Mouse (Mus musculus): ENCODE measurements around the gene Plac1. TPM values are rescaled to one million over a fixed set of nuclear protein-coding genes. Genes with fewer than 3 reads are reported as not detected.

The Plac1 gene
- polyA plus RNA-seq, 1 experiment from 2014 or later, result 7.5 TPM

- WGBS, result 18% methylated on average over 40 of the region's 42 CpGs
- peaks cover 6% of the 10 kb centered on the region; the same call in 1 of the 2 replicates for H3K4me1 ChIP-seq
- ATAC-seq (ENCODE audit: insufficient read depth, low FRiP score, low read depth), result peak; percentile 86
- no peaks in the 10 kb centered on the region for H3K27me3 ChIP-seq (replicated peaks)
- peak overlapping the region; percentile 89 for H3K27ac ChIP-seq
- peak overlapping the region; percentile 57 for H3K4me3 ChIP-seq (replicated peaks)
- H3K4me2 ChIP-seq, result peak overlapping the region; percentile 57
- peak overlapping the region; percentile 45; the same call in 1 of the 2 replicates for H3K9ac ChIP-seq
- H3K9me3 ChIP-seq, result no peaks in the 10 kb centered on the region
- no peaks in the 10 kb centered on the region for H3K36me3 ChIP-seq
Measured at GRCm38 (mm10) chrX:53057054-53057759, 182.7 kb downstream of the Plac1 start.

- Histone ChIP-seq H3K27ac (peak overlapping the region; percentile 89), H3K4me1 (peaks cover 6% of the 10 kb centered on the region; the same call in 1 of the 2 replicates), H3K27me3 (replicated peaks) (no peaks in the 10 kb centered on the region), H3K4me2 (peak overlapping the region; percentile 57), H3K36me3 (no peaks in the 10 kb centered on the region), H3K9me3 (no peaks in the 10 kb centered on the region), H3K9ac (peak overlapping the region; percentile 45; the same call in 1 of the 2 replicates), H3K4me3 (replicated peaks) (peak overlapping the region; percentile 57)
- no peak for ATAC-seq (ENCODE audit: insufficient read depth, low FRiP score, low read depth)
- 22% methylated on average over 30 of the region's 33 CpGs for WGBS
Measured at GRCm38 (mm10) chrX:53056627-53057026, 183.3 kb downstream of the Plac1 start.

- WGBS, result 21% methylated on average over 9 of the region's 9 CpGs
Measured at GRCm38 (mm10) chrX:53055771-53056170, 184.1 kb downstream of the Plac1 start.

GRCm38 (mm10) chrX:53053885-53054284 is 186.0 kb downstream of the Plac1 start:
- Histone ChIP-seq H3K4me3 (replicated peaks) (peak overlapping the region; percentile 23), H3K27me3 (replicated peaks) (no peaks in the 10 kb centered on the region), H3K36me3 (no peaks in the 10 kb centered on the region), H3K4me2 (peak overlapping the region; percentile 42), H3K9me3 (no peaks in the 10 kb centered on the region), H3K4me1 (peaks cover 6% of the 10 kb centered on the region; the same call in 1 of the 2 replicates), H3K27ac (peak overlapping the region; percentile 12; the same call in 1 of the 2 replicates), H3K9ac (no peak overlapping the region)
- no peak for ATAC-seq (ENCODE audit: insufficient read depth, low FRiP score, low read depth)
- WGBS, result 53% methylated on average over 5 of the region's 5 CpGs

More at GRCm38 (mm10) chrX:53055771-53056170, 184.1 kb downstream of the Plac1 start:
- peak overlapping the region; percentile 89; the same call in 1 of the 2 replicates for H3K27ac ChIP-seq
- H3K4me3 ChIP-seq (replicated peaks), result peak overlapping the region; percentile 57
- no peaks in the 10 kb centered on the region for H3K36me3 ChIP-seq
- no peak for ATAC-seq (ENCODE audit: insufficient read depth, low FRiP score, low read depth)
- H3K4me2 ChIP-seq, result peak overlapping the region; percentile 57
- H3K9ac ChIP-seq, result 0 out of 2 replicates have a peak overlapping the region, but pooled peaks have one; percentile 45
- H3K27me3 ChIP-seq (replicated peaks), result no peaks in the 10 kb centered on the region
- H3K4me1 ChIP-seq, result peaks cover 6% of the 10 kb centered on the region; the same call in 1 of the 2 replicates
- H3K9me3 ChIP-seq, result no peaks in the 10 kb centered on the region

- Histone ChIP-seq H3K9me3 (no peaks in the 10 kb centered on the region), H3K9ac (no peak overlapping the region), H3K4me1 (peaks cover 6% of the 10 kb centered on the region; the same call in 1 of the 2 replicates), H3K4me3 (replicated peaks) (no peak overlapping the region), H3K27ac (peak overlapping the region; percentile 31; the same call in 1 of the 2 replicates), H3K27me3 (replicated peaks) (no peaks in the 10 kb centered on the region), H3K36me3 (no peaks in the 10 kb centered on the region), H3K4me2 (peak overlapping the region; percentile 27)
- WGBS, result 15% methylated on average over 13 of the region's 13 CpGs
- peak; percentile 25; the same call in 1 of the 2 replicates for ATAC-seq (ENCODE audit: insufficient read depth, low FRiP score, low read depth)
Measured at GRCm38 (mm10) chrX:53052652-53053500, 187.0 kb downstream of the Plac1 start.

GRCm38 (mm10) chrX:53050353-53050752 is 189.6 kb downstream of the Plac1 start:
- Histone ChIP-seq H3K27ac (no peak overlapping the region), H3K27me3 (replicated peaks) (no peaks in the 10 kb centered on the region), H3K36me3 (no peaks in the 10 kb centered on the region), H3K9me3 (no peaks in the 10 kb centered on the region), H3K4me1 (peaks cover 8% of the 10 kb centered on the region; the same call in 1 of the 2 replicates), H3K4me2 (peak overlapping the region; percentile 32), H3K4me3 (replicated peaks) (no peak overlapping the region), H3K9ac (no peak overlapping the region)
- WGBS, result 14% methylated on average over 6 of the region's 9 CpGs
- ATAC-seq (ENCODE audit: insufficient read depth, low FRiP score, low read depth), result no peak

- Histone ChIP-seq H3K36me3 (no peaks in the 10 kb centered on the region), H3K4me1 (peaks cover 8% of the 10 kb centered on the region; the same call in 1 of the 2 replicates), H3K27ac (no peak overlapping the region), H3K4me2 (no peak overlapping the region), H3K9ac (no peak overlapping the region), H3K27me3 (replicated peaks) (no peaks in the 10 kb centered on the region), H3K4me3 (replicated peaks) (no peak overlapping the region), H3K9me3 (no peaks in the 10 kb centered on the region)
- no peak for ATAC-seq (ENCODE audit: insufficient read depth, low FRiP score, low read depth)
- WGBS, result 52% methylated on average over 4 of the region's 4 CpGs
Measured at GRCm38 (mm10) chrX:53049196-53049595, 190.7 kb downstream of the Plac1 start.

GRCm38 (mm10) chrX:53046911-53047310 is 193.0 kb downstream of the Plac1 start:
- 35% methylated on average over 2 of the region's 2 CpGs for WGBS
- H3K4me1 ChIP-seq, result 0 out of 2 replicates have a peak, but pooled peaks cover 2% of the 10 kb centered on the region
- no peak overlapping the region for H3K27ac ChIP-seq
- no peak overlapping the region for H3K4me2 ChIP-seq
- no peak overlapping the region for H3K4me3 ChIP-seq (replicated peaks)
- no peaks in the 10 kb centered on the region for H3K27me3 ChIP-seq (replicated peaks)
- ATAC-seq (ENCODE audit: insufficient read depth, low FRiP score, low read depth), result 0 out of 2 replicates have a peak, but pooled peaks have one; percentile 56
- H3K9me3 ChIP-seq, result no peaks in the 10 kb centered on the region
- no peaks in the 10 kb centered on the region for H3K36me3 ChIP-seq
- no peak overlapping the region for H3K9ac ChIP-seq

GRCm38 (mm10) chrX:53046033-53046432 is 193.9 kb downstream of the Plac1 start:
- H3K27me3 ChIP-seq (replicated peaks), result no peaks in the 10 kb centered on the region
- 48% methylated on average over 4 of the region's 4 CpGs for WGBS
- no peak overlapping the region for H3K4me2 ChIP-seq
- H3K4me1 ChIP-seq, result 0 out of 2 replicates have a peak, but pooled peaks cover 2% of the 10 kb centered on the region
- no peaks in the 10 kb centered on the region for H3K9me3 ChIP-seq
- ATAC-seq (ENCODE audit: insufficient read depth, low FRiP score, low read depth), result no peak; the same call in 1 of the 2 replicates
- H3K36me3 ChIP-seq, result no peaks in the 10 kb centered on the region
- H3K27ac ChIP-seq, result peak overlapping the region; percentile 69; the same call in 1 of the 2 replicates
- no peak overlapping the region for H3K9ac ChIP-seq
- H3K4me3 ChIP-seq (replicated peaks), result no peak overlapping the region

- ATAC-seq (ENCODE audit: insufficient read depth, low FRiP score, low read depth), result no peak
Measured at GRCm38 (mm10) chrX:53045187-53045903, 194.6 kb downstream of the Plac1 start.

GRCm38 (mm10) chrX:53041006-53041405 is 198.9 kb downstream of the Plac1 start:
- no peak for ATAC-seq (ENCODE audit: insufficient read depth, low FRiP score, low read depth)
- Histone ChIP-seq H3K27me3 (replicated peaks) (no peaks in the 10 kb centered on the region), H3K4me1 (0 out of 2 replicates have a peak, but pooled peaks cover 2% of the 10 kb centered on the region), H3K4me3 (replicated peaks) (no peak overlapping the region), H3K9ac (no peak overlapping the region), H3K36me3 (no peaks in the 10 kb centered on the region), H3K27ac (no peak overlapping the region), H3K4me2 (no peak overlapping the region), H3K9me3 (no peaks in the 10 kb centered on the region)
- 80% methylated on average over 6 of the region's 6 CpGs for WGBS

More at GRCm38 (mm10) chrX:53045187-53045903, 194.6 kb downstream of the Plac1 start:
- Histone ChIP-seq H3K4me2 (no peak overlapping the region), H3K36me3 (no peaks in the 10 kb centered on the region), H3K4me3 (replicated peaks) (no peak overlapping the region), H3K9ac (no peak overlapping the region), H3K27ac (peak overlapping the region; percentile 69), H3K27me3 (replicated peaks) (no peaks in the 10 kb centered on the region), H3K4me1 (0 out of 2 replicates have a peak, but pooled peaks cover 2% of the 10 kb centered on the region), H3K9me3 (no peaks in the 10 kb centered on the region)
- 34% methylated on average over 10 of the region's 10 CpGs for WGBS

Measured in stomach, embryonic 15.5 days (tissue).